Mouse (Mus musculus) midbrain, embryonic 16.5 days (tissue): ENCODE data around the gene Phtf2. TPM values are rescaled to one million over a fixed set of nuclear protein-coding genes. Genes with fewer than 3 reads are reported as not detected.

Experiments
- ATAC-seq: fragments of 200-750 bp; cut with Nextera tagmentation; 2 replicates; pipeline ENCODE4 v1.8.0; 2017; ENCODE audit warnings: moderate TSS enrichment
- H3K27ac ChIP-seq: fragments of 300-500 bp; sonication (generic); 2 replicates; pipeline ENCODE4 v1.5.1; 2014; ENCODE audit warnings: mild to moderate bottlenecking, low read length, mixed read lengths
- H3K27me3 ChIP-seq: fragments of 300-500 bp; sonication (generic); 2 replicates; pipeline ENCODE4 v1.6.1; 2014; ENCODE audit warnings: low read depth, low read length, mixed read lengths; ENCODE audit not compliant: control insufficient read depth, insufficient read depth
- H3K36me3 ChIP-seq: fragments of 300-500 bp; sonication (generic); 2 replicates; pipeline ENCODE4 v1.6.1; 2014; ENCODE audit warnings: mild to moderate bottlenecking, low read length, moderate library complexity, mixed read lengths; ENCODE audit not compliant: control insufficient read depth, insufficient read depth
- H3K4me1 ChIP-seq: fragments of 300-500 bp; sonication (generic); 2 replicates; pipeline ENCODE4 v1.6.1; 2014; ENCODE audit warnings: mild to moderate bottlenecking, low read length, mixed read lengths; ENCODE audit not compliant: control insufficient read depth, insufficient read depth
- H3K4me2 ChIP-seq: fragments of 300-500 bp; sonication (generic); 2 replicates; pipeline ENCODE4 v1.6.1; 2014; ENCODE audit warnings: mild to moderate bottlenecking, low read length, mixed read lengths
- H3K4me3 ChIP-seq: fragments of 300-500 bp; sonication (generic); 2 replicates; pipeline ENCODE4 v1.5.1; 2014; ENCODE audit warnings: low read depth, mild to moderate bottlenecking, low read length, moderate library complexity, mixed read lengths
- H3K9ac ChIP-seq: fragments of 300-500 bp; sonication (generic); 2 replicates; pipeline ENCODE4 v1.6.1; 2014; ENCODE audit warnings: low read depth, low read length, mixed read lengths
- H3K9me3 ChIP-seq: fragments of 300-500 bp; sonication (generic); replicated peaks from 2 replicates; pipeline ENCODE4 v1.6.1; 2014; ENCODE audit warnings: mild to moderate bottlenecking, low read length, mixed read lengths; ENCODE audit not compliant: control insufficient read depth, poor library complexity, severe bottlenecking
- WGBS: fragments of 180-500 bp; shearing (Covaris S2); extraction: QIAGEN DNeasy Blood & Tissue Kit; methylation state at CpG from one replicate; pipeline ENCODE4 v1.1.7; 2014; 5-methylcytosine and 5-hydroxymethylcytosine counted together
- polyA plus RNA-seq: library from polyadenylated mRNA; unstranded; fragments of >200 nt; fragmentation: Nextera tagmentation; extraction: Ambion mirVana; gene quantifications from 2 replicates; pipeline ENCODE4 v1.2.1, GENCODE M21; 2015

Gene Phtf2
- polyA plus RNA-seq, 1 experiment from 2014 or later = 27.6 TPM

- 73% methylated on average over 11 of the region's 11 CpGs for WGBS
- no peaks in the 10 kb centered on the region for H3K9me3 ChIP-seq
- peak; percentile 45; the same call in 1 of the 2 replicates for ATAC-seq
These were observed 31.7 kb upstream of the Phtf2 start for GRCm38 (mm10) chr5:20913372-20914275.

GRCm38 (mm10) chr5:20911741-20912140 lies 29.8 kb upstream of the Phtf2 start:
- Histone ChIP-seq H3K27ac (no peak overlapping the region), H3K4me1 (no peaks in the 10 kb centered on the region), H3K27me3 (no peaks in the 10 kb centered on the region), H3K9ac (no peak overlapping the region), H3K4me2 (no peak overlapping the region), H3K4me3 (no peak overlapping the region), H3K9me3 (no peaks in the 10 kb centered on the region), H3K36me3 (no peaks in the 10 kb centered on the region)
- WGBS = 77% methylated on average over 2 of the region's 2 CpGs
- ATAC-seq = no peak

More at GRCm38 (mm10) chr5:20913372-20914275, 31.7 kb upstream of the Phtf2 start:
- Histone ChIP-seq H3K9ac (no peak overlapping the region), H3K4me2 (no peak overlapping the region), H3K4me3 (no peak overlapping the region), H3K27me3 (no peaks in the 10 kb centered on the region), H3K27ac (no peak overlapping the region), H3K36me3 (no peaks in the 10 kb centered on the region), H3K4me1 (no peaks in the 10 kb centered on the region)

GRCm38 (mm10) chr5:20906191-20906590 lies 24.3 kb upstream of the Phtf2 start:
- Histone ChIP-seq H3K4me3 (no peak overlapping the region), H3K9ac (no peak overlapping the region), H3K4me1 (no peaks in the 10 kb centered on the region), H3K4me2 (no peak overlapping the region), H3K27me3 (no peaks in the 10 kb centered on the region), H3K36me3 (no peaks in the 10 kb centered on the region; the same call in 1 of the 2 replicates), H3K27ac (no peak overlapping the region), H3K9me3 (no peaks in the 10 kb centered on the region)
- no peak for ATAC-seq
- WGBS = 97% methylated on average over 7 of the region's 7 CpGs

GRCm38 (mm10) chr5:20905437-20905836 lies 23.5 kb upstream of the Phtf2 start:
- no peak overlapping the region for H3K4me3 ChIP-seq
- no peaks in the 10 kb centered on the region for H3K27me3 ChIP-seq
- H3K27ac ChIP-seq = no peak overlapping the region
- no peak overlapping the region for H3K4me2 ChIP-seq
- H3K9me3 ChIP-seq = no peaks in the 10 kb centered on the region
- no peak overlapping the region for H3K9ac ChIP-seq
- ATAC-seq = no peak
- no peaks in the 10 kb centered on the region for H3K4me1 ChIP-seq
- H3K36me3 ChIP-seq = no peaks in the 10 kb centered on the region; the same call in 1 of the 2 replicates
- WGBS = 99% methylated on average over 2 of the region's 2 CpGs

GRCm38 (mm10) chr5:20904647-20905046 lies 22.7 kb upstream of the Phtf2 start:
- H3K9me3 ChIP-seq = no peaks in the 10 kb centered on the region
- ATAC-seq = no peak
- WGBS = 92% methylated on average over 2 of the region's 2 CpGs
- no peak overlapping the region for H3K27ac ChIP-seq
- no peak overlapping the region for H3K4me3 ChIP-seq
- no peaks in the 10 kb centered on the region for H3K4me1 ChIP-seq
- no peaks in the 10 kb centered on the region for H3K27me3 ChIP-seq
- H3K36me3 ChIP-seq = no peaks in the 10 kb centered on the region; the same call in 1 of the 2 replicates
- no peak overlapping the region for H3K4me2 ChIP-seq
- H3K9ac ChIP-seq = no peak overlapping the region

- no peak overlapping the region for H3K4me2 ChIP-seq
- H3K27ac ChIP-seq = no peak overlapping the region
- no peak overlapping the region for H3K4me3 ChIP-seq
- peaks cover 2% of the 10 kb centered on the region; the same call in 1 of the 2 replicates for H3K36me3 ChIP-seq
- no peak overlapping the region for H3K9ac ChIP-seq
- H3K9me3 ChIP-seq = no peaks in the 10 kb centered on the region
- no peaks in the 10 kb centered on the region for H3K27me3 ChIP-seq
- ATAC-seq = no peak
- 92% methylated on average over 2 of the region's 2 CpGs for WGBS
- H3K4me1 ChIP-seq = no peaks in the 10 kb centered on the region
These were observed 15.7 kb upstream of the Phtf2 start for GRCm38 (mm10) chr5:20897446-20898167.

GRCm38 (mm10) chr5:20884036-20884620 lies 2.2 kb upstream of the Phtf2 start:
- Histone ChIP-seq H3K36me3 (no peaks in the 10 kb centered on the region; the same call in 1 of the 2 replicates), H3K4me2 (peak overlapping the region; percentile 16; the same call in 1 of the 2 replicates), H3K9ac (no peak overlapping the region), H3K27ac (no peak overlapping the region), H3K9me3 (no peaks in the 10 kb centered on the region), H3K27me3 (no peaks in the 10 kb centered on the region), H3K4me1 (peaks cover 19% of the 10 kb centered on the region), H3K4me3 (no peak overlapping the region)
- 82% methylated on average over 4 of the region's 4 CpGs for WGBS
- ATAC-seq = no peak

- no peaks in the 10 kb centered on the region; the same call in 1 of the 2 replicates for H3K36me3 ChIP-seq
- peaks cover 19% of the 10 kb centered on the region for H3K4me1 ChIP-seq
- no peak for ATAC-seq
- H3K27me3 ChIP-seq = no peaks in the 10 kb centered on the region
- WGBS = 3% methylated on average over 32 of the region's 64 CpGs
- H3K4me2 ChIP-seq = peak overlapping the region; percentile 55
- peak overlapping the region; percentile 95 for H3K27ac ChIP-seq
- peak overlapping the region; percentile 86 for H3K4me3 ChIP-seq
- H3K9me3 ChIP-seq = no peaks in the 10 kb centered on the region
- H3K9ac ChIP-seq = peak overlapping the region; percentile 91
These were observed 838 bp downstream of the Phtf2 start for GRCm38 (mm10) chr5:20880797-20881775.
